Mouse (Mus musculus): Measurements from ENCODE around the gene Dgki.
"Not testable (repeated sequence)": the region's sequence is repeated elsewhere in the genome, so short reads cannot be mapped to it uniquely, and the experiment has no call there.

Gene Dgki

DNA sequence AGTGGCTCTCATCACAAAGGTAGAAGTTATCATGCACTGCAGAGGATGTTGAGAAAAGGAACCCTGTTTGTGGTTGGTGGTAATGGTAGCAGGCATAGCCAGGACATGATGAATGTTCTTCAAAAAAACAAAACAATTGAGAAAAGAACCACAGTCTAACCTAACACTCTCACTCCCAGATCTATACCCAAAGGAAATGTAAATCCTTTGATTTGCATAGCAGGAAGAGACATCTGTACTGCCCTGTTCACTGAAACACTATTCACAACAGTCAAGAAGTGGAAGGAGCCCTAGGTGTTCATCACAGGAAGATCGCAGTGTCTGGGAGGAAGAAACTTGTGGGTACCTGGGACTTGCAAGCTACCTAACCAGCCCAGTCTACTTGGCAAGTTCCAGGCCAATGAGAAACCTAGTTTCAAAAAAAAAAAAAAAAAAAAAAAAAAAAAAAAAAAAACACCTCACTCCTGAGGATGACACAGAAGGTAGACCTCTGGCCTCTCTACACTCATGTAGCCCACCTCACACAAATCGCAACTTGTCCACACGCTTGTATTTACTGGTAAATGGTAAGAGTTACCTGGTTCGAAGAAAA is 152.5 kb downstream of the Dgki start:
- no peak for DNase-seq (ENCODE audit: low spot score)

DNA sequence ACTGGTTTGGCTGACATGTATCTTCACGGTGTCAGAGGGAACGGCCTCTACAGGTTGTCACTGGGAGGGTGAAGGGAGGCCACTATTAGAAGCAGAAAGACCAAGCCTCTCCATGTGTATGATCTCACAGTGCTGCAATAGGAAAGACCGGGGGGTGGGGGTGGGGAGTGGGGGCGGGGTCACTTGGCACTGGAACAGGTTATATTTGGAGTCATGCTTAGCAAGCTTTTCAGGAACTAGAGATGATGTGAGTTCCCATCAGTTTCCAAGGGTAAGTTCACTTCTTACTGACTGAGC is 156.2 kb downstream of the Dgki start:
- no peak for DNase-seq (ENCODE audit: low spot score)

DNA sequence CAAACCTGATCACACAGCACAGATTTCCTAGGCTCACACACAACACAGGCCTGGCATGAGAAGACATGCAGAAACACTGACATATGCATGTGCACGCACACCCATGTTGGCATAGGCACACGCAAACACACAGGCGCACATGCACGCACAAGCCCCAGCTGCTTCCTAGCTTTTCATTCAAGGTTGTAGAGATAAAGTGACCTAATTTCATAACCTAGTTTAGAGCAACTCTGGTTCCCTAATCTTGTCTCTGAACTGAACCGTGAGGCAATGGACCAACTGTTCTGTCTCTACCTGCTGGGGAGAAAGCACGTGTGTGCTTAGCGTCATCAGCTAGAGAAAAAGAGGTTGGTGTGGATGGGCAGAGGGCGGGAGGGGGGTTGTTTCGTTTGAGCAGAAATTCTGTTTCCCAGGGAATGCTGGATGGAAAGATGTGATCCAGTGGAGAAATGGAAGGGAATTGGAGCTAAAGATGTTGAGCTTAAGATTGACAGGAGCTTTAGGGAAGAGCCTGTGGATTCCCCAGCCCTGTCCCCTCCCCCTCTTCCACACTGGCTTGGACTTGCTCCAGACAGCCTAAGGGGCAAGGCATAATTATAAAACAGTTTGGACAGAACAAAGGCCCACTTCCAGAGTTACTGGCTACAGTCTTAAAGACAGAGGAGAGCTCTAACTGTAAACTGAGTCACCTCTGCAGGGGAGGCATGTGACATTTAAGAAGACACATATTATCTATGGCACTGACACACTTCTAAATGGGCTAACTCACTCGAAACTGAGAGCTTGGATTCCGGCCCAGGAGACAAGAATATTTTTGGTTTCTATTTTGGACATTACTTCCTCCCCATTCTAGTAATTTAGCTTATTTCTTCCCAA is 156.8 kb downstream of the Dgki start:
- DNase-seq (ENCODE audit: low spot score), result no peak

DNA sequence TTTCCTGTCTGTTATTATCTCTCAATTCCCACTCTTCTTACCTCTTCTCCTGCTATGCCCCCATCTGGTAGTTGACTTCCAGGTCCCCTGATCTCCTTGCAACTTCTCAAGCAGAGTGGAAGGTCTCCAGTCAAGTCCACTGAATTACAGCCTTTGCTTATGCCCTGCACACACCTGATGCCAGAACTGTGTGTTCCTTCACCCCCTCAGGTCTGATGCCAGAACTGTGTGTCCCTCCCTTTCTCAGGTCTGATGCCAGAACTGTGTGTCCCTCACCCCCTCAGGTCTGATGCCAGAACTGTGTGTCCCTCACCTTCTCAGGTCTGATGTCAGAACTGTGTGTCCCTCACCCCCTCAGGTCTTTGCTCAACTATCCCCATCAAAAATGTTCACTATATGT is 161.2 kb downstream of the Dgki start:
- no peak for DNase-seq (ENCODE audit: low spot score)

DNA sequence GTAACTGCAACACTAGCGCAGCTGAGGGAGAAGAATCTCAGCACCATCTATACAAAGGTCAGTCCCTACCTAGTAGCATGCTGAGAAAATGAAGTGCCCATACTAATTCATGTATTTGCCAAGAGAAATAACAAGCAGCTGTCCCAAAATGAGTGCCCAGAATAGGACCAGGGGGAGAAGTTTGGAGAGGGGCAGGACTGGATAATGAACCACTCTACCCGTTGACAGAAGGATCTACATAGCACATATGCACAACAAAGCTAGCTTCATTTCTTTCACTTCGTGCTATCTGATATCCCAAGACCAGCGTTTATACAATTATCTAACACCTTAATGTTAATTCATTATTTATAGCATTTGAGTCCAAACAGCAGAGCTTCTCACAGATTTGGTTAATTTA is 168.7 kb downstream of the Dgki start:
- no peak for DNase-seq (ENCODE audit: low spot score)

DNA sequence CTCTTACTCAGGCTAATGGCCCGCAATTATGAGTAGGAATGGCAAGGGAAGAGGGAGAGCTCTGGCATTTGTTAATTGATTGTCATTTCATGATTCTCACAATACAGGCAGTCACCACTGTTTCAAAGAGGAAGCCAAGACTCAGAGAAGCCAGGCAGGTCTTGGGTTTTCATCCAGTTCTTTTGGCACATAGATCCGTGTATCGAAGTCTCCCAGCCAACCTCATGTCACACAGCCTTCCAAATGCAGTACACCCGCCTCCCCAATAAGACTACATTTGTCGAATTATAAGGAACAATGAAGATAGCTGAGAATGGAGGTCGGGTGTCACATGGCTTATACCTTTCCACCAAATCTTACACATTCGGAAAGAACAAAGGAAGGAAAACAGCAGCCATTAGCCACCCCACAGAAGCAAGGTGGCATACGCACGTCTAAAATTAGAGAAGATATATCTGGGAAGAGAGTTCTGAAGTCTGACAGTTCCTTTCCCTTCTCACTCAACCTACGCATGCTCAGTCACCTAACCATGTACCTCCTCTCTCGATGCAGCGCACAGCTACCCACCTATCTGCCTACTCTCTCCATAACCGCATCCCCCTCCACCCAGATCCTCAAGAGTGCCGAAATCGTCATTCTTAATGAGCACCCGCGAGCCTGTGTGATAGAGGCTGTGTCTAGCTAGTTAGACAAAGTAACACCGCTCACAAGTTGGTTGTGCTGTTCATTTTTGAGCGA is 179.4 kb downstream of the Dgki start:
- DNase-seq (ENCODE audit: low spot score), result no peak

DNA sequence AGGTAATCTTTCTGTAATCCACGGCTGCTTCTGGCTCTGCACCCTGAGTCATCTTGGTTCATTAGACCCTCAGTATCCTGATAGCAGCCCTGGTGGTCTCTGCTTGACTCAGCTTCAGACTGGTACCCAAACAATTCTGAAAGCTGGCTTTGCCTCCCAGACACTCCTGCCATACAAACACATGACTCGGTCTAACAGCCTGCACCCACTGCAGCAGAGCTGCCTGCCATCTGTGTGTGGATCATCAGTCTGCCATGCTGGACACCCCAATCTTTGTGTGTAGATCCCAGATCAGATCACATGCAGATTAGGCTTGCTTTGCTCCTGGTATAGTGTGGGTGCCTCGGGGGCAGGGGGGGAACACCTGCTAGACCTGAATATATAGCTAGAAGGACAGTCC is 180.8 kb downstream of the Dgki start:
- no peak for DNase-seq (ENCODE audit: low spot score)

DNA sequence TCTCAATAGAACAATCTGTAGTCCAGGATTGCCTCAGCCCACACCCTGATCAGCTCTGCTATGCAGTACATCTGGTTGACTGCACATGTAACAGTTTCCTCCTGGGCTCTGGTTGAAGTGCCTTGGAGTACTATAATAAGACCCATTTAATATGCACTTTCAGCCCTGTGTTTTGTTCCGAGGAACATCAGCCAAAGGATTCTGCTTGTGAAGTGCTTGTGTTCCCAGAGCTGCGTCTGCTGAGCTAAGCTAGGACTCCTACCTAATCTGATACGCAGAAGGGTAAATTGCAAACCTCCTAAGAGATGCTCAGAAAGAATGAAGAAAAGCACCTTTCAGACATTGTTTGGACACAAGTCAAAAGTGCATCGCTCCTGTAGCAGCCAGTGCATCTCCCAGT is 186.9 kb downstream of the Dgki start:
- DNase-seq (ENCODE audit: low spot score), result no peak

DNA sequence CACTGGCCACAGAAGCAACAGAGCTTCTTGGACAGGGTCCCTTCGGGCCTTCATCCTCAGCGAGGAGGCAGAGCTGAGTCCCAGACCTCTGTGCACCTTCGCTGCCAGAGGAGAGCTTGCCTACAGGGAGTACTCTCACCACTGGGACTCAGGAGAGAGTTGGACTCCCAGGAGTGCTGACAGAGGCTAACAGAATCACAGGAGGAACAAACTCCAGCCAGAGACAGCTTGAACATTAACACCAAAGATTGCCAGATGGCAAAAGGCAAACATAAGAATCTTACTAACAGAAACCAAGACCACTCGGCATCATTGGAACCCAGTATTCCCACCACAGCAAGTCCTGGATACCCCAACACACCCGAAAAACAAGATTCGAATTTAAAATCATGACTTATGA is 193.7 kb downstream of the Dgki start:
- DNase-seq (ENCODE audit: low spot score), result not testable (repeated sequence)

DNA sequence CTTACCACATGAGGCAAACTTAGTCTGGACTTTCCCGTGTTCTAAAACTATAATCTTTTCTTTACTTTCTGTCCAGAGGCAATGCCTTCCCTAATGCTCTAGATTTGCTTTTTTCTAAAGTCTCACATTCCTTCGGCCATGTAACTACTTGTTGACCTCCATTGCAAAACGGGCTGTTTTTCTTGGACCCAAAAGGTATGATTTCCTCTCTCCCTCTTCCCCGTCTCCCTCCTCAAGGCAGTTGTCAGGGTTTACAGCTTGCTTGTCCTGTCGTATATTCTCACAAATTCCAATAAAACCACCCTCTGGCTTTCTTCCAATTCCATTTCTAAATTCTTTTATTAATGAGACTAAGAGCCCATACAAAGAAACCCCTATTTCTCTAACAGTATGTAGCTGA is 199.6 kb downstream of the Dgki start:
- DNase-seq (ENCODE audit: low spot score), result no peak

DNA sequence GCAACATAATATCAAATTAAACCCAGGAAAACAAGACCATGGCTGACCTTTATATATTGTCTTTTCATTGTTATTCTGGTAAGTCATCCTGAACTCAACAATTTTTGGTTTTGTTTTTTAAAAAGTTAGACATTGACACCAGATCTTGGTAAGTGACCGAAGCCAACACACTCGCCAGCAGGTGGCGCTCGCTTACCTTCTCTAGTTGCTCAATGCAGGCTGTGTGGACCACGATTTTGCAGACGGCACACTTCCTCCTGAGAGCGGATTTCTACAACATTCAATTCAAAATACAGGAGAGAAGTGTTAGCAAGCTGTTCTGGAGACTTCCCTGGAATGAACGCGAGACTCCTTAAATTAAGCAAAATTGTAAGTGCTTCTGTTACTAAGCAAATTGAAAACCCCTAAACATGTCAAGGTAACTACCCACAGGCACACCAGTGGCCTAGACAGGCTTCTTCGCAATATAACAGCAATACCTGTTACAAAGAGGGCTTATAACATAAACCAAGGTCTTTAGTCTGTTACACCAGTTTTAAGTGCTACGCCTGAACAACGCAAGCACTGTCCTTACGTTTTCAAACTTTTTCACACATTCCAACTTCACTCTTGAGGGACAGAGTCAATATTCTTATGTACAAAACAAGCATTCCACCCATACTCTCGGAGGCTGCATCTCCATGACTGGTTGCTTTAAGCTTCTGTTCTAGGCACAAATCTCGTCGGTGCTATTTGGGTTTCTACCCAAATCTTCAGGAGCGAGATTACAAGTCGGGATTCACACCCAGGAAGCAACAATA is 202.4 kb downstream of the Dgki start:
- DNase-seq (ENCODE audit: low spot score), result peak; percentile 22

DNA sequence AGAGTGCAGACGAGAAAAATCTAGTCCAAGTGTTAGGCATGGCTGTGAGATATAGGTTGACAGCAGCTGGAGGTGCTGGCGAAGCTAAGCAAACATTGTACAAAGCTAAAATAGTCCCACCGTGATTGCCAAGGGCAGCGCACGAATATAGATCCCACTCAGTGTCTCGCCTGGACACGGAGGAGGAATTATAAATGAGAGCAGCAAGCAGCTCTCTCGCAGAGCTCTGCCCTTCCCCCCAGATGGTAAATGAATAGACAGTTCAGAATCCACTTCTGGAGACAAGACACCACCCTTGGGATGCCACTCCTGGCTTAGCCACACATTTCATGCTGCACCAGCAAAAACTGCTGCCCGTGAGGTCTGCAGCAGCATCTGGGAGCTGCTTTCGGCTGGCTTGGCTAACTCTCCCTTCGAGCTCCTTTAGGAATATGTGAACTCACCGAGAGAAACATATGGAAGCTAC is 203.1 kb downstream of the Dgki start:
- no peak for DNase-seq (ENCODE audit: low spot score)

DNA sequence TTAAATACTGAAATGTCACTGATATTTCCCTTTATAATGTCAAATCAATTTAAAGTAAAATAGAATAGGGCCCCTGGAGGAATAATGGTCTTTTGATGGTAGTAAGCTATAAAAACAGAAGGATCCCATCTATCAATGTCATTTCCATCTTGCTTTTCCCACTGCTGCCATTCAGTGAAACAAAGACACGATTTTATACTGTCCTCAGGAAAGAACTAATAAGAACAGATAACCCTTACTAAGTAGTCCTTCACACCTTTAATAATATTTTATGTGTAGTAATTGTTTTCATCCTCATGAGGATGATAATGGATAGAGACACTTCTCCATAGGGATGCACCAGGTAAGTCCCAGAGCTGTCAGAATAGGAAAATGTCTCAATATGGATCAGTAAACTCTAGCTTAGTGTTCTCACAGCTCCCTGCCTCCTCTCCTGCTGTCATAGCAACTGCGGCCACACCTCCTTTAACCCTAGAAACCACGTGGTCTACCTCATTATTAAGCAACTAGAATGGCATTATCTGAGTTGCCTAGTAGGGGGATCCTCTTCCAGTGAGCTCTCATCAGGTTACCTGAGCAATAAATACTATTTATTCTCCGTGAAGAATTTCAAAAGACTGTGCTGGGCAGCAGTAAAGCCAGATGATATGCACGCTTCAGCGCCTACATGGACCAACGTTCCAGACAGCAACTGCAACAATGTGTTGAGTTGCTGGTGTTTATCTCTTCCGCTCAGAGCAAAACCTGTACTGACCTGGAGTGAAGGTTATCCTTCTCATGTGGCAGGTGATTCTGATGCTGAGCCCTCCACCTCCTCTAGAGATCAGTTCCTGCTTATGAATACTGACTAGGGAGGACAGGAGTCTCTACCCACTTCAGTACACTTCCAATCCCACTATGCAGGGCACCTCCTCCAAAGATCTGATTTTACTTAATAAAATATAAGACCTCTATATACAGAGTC is 210.6 kb downstream of the Dgki start:
- no peak for DNase-seq (ENCODE audit: low spot score)

DNA sequence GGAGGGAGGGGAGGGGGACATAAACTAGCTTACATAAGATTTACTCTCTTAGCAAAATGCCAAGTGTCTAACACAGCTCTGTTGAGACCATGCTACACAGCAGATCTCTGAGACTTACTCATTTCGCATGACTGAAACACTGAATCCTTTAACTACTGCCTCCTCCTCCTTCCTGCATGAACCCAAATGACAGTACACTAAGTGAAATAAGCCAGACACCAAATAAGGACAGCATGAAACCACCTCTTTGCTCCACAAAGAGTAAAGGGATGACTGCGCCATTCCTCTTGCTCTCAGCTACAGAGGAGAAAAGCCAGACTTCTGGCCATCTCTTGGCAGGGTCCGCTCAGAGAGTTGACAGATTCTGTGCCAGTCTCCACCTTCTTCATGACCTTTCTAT is 217.0 kb downstream of the Dgki start:
- DNase-seq (ENCODE audit: low spot score), result no peak

DNA sequence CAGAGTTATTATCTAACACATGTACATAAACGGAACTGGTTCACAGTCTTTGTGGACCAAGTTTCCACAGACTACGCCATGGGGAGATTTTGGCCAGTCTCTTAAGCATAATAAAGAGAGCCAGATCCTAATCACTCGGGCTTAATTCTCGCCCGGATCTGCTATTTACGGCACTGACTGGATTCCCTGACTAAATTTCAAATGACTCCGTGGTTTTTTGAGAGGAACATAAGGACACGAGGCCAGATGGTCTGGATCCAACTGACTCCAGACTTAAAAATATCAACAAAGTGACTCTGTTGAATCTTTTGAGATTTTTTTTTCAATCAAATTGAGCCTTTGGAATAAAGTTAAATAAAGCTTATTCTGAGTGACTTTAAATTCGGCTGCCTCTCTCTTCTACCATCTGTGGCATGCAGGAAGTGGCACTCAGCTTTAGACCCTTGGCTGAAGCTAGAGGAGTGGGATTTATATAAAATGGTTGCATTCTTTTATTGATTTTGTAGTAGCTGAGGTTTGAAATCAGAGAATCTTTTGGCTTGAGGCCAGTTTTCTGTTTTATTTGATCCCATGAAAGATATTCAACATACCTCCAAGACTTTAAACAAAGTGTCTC is 227.5 kb downstream of the Dgki start:
- DNase-seq (ENCODE audit: low spot score), result no peak

DNA sequence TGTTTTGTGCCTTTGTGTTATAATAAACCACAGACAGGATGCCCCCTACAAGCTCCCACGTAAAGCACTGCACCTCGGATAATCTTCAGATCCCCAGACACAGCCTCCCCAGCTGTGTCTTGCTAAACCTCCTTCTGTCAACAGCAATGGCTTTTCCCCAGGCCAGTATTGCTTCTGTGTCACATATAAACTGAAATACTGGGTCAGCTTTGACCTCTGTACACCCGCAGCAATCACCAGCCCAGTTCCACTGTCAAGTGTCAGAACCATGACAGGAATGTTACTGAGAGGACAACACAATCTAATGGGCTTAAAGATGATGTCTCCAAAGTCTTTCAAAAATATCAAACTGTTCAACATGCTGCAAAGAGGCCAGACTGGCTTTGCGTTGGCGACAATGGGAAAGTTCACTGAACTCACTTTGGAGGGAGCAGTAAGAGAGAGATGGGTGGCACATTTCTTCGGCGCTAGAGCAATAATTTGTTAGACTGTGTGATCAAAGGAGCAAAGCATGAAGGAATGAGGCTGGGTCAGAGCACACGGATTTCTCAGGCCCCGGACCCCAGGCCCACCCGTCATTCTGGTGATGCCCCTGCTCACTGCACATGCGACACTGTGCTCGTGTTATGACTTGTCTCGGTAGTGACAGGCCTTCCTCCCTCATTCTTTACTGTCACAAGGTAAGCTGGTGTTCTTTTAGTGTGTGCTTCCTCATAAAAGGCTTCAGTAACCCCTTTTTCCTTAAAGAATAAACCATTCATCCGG is 230.0 kb downstream of the Dgki start:
- DNase-seq (ENCODE audit: low spot score), result no peak

DNA sequence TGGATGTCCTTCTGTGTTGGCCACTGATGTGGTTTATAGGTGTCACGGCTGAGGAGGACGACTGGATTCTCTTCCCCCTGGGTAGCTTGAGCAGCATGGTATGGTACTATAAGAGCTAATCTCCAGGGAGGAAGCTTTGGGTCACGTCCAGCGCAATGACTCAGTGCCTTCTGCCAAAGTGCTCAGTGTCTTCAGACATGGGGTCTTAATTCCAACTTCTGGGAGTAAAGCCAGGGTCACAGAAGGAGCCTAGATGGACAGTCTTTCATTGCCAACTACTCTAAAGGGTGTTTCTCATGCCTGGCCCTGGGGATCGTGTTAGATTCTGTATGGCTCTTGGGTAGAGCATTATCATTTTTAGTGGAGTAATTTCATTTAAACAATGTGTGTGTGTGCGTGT is 231.2 kb downstream of the Dgki start:
- DNase-seq (ENCODE audit: low spot score), result no peak

DNA sequence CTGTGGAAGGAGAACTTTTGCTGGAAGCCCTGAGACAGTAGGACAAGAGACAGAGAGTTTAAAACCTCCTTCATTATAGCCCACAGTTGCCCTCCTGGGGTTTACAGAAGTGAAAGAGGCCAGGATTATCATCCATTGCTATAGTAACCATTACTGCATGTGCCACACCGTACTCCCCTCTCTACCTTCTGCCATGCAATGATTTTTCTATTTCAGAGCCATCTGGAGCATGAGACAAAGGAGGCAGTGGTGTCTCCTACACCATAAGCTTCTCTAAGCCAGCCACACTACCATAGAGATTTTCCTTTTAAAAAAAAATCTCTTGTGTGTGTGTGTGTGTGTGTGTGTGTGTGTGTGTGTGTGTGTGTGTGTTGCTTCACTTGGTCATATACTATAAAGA is 232.6 kb downstream of the Dgki start:
- no peak for DNase-seq (ENCODE audit: low spot score)

DNA sequence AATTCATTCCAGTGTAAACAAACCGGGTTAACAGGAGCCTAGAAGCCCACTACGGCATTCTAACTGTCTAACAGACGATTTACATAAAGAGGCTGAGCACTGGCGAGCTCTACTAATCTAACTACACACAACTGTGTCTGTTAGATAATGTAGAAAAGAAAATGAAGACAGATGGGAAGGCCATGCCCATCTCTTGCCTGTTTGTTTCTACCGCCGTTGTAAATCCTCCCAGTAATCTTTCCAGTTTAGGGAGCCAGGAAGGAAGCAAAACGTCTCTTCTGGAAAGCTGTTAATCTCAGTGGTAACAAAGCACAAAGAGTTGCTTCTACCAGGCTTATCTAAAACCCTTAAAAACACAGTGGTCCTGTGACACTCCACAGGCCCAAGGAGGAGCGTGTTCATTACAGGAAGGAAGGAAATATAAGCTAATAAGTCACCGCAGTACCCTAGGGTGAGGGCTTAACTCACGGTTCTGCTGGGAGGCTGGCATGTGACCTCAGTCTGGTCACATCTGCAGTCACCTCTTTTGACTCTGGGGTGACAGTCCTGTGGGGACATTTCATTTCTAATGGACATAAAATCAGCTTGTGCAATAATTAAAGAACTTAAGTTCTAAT is 235.7 kb downstream of the Dgki start:
- no peak for DNase-seq (ENCODE audit: low spot score)

DNA sequence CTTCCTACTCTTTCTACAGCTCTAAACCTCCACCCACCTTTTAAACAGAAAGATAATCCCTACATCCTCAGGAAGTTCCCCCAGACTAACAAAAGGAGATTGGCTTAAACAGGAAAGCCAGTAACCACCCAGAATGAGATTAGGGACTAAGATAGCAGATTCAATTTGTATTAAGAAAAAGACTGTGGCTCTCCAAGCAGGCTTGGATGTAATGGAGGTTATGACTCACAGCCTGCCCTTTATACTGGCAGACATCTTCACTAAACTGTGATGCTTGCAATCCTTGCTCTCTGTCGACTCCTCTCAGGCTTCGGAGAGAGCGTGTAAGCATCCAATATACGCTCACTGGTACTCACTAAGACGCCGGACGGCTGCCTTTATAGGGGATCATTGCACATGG is 236.7 kb downstream of the Dgki start:
- no peak for DNase-seq (ENCODE audit: low spot score)

Measured in T-cell, adult 2 months (primary cell).